Mouse (Mus musculus): ENCODE measurements around the gene Myo6.

Gene Myo6

GRCm38 (mm10) chr9:80258396-80258795 is 93.6 kb downstream of the Myo6 start:
- H3K4me3 ChIP-seq (replicated peaks; ENCODE audit: low read length): no peak overlapping the region
- TF ChIP-seq POU5F1 (IDR thresholded peaks at IDR 0.05; ENCODE audit: borderline replicate concordance, low read length) (no peak), NANOG (IDR thresholded peaks at IDR 0.05; ENCODE audit: borderline replicate concordance, low read length) (no peak), CTCF (conservative IDR thresholded peaks at IDR 0.05; ENCODE audit: low read length) (no peak)
- no peaks in the 10 kb centered on the region for H3K9me3 ChIP-seq (ENCODE audit: low read length)
- H3K27me3 ChIP-seq (ENCODE audit: insufficient read depth, low read length): no peaks in the 10 kb centered on the region
- H3K36me3 ChIP-seq (ENCODE audit: insufficient read depth, low read length): no peaks in the 10 kb centered on the region
- peaks cover 10% of the 10 kb centered on the region; the same call in 1 of the 2 replicates for H3K4me1 ChIP-seq (replicated peaks; ENCODE audit: low read depth, low read length)

GRCm38 (mm10) chr9:80260905-80261304 is 96.1 kb downstream of the Myo6 start:
- Histone ChIP-seq H3K4me3 (replicated peaks; ENCODE audit: low read length) (no peak overlapping the region), H3K9me3 (ENCODE audit: low read length) (no peaks in the 10 kb centered on the region), H3K27me3 (ENCODE audit: insufficient read depth, low read length) (no peaks in the 10 kb centered on the region), H3K4me1 (replicated peaks; ENCODE audit: low read depth, low read length) (peaks cover 10% of the 10 kb centered on the region; the same call in 1 of the 2 replicates), H3K36me3 (ENCODE audit: insufficient read depth, low read length) (no peaks in the 10 kb centered on the region)
- TF ChIP-seq POU5F1 (IDR thresholded peaks at IDR 0.05; ENCODE audit: borderline replicate concordance, low read length) (no peak), CTCF (conservative IDR thresholded peaks at IDR 0.05; ENCODE audit: low read length) (no peak), NANOG (IDR thresholded peaks at IDR 0.05; ENCODE audit: borderline replicate concordance, low read length) (no peak)

GRCm38 (mm10) chr9:80262367-80263026 is 97.7 kb downstream of the Myo6 start:
- peaks cover 10% of the 10 kb centered on the region; the same call in 1 of the 2 replicates for H3K4me1 ChIP-seq (replicated peaks; ENCODE audit: low read depth, low read length)
- no peak overlapping the region for H3K4me3 ChIP-seq (replicated peaks; ENCODE audit: low read length)
- H3K36me3 ChIP-seq (ENCODE audit: insufficient read depth, low read length): no peaks in the 10 kb centered on the region
- H3K27me3 ChIP-seq (ENCODE audit: insufficient read depth, low read length): no peaks in the 10 kb centered on the region
- no peak for TF ChIP-seq NANOG (IDR thresholded peaks at IDR 0.05; ENCODE audit: borderline replicate concordance, low read length)
- no peak for TF ChIP-seq CTCF (conservative IDR thresholded peaks at IDR 0.05; ENCODE audit: low read length)
- no peak for TF ChIP-seq POU5F1 (IDR thresholded peaks at IDR 0.05; ENCODE audit: borderline replicate concordance, low read length)
- H3K9me3 ChIP-seq (ENCODE audit: low read length): no peaks in the 10 kb centered on the region

GRCm38 (mm10) chr9:80266086-80266485 is 101.3 kb downstream of the Myo6 start:
- H3K4me3 ChIP-seq (replicated peaks; ENCODE audit: low read length): no peak overlapping the region
- H3K27me3 ChIP-seq (ENCODE audit: insufficient read depth, low read length): no peaks in the 10 kb centered on the region
- no peaks in the 10 kb centered on the region for H3K9me3 ChIP-seq (ENCODE audit: low read length)
- TF ChIP-seq POU5F1 (IDR thresholded peaks at IDR 0.05; ENCODE audit: borderline replicate concordance, low read length) (no peak), CTCF (conservative IDR thresholded peaks at IDR 0.05; ENCODE audit: low read length) (no peak), NANOG (IDR thresholded peaks at IDR 0.05; ENCODE audit: borderline replicate concordance, low read length) (no peak)
- H3K4me1 ChIP-seq (replicated peaks; ENCODE audit: low read depth, low read length): peaks cover 10% of the 10 kb centered on the region; the same call in 1 of the 2 replicates
- no peaks in the 10 kb centered on the region for H3K36me3 ChIP-seq (ENCODE audit: insufficient read depth, low read length)

GRCm38 (mm10) chr9:80266507-80266906 is 101.7 kb downstream of the Myo6 start:
- H3K4me3 ChIP-seq (replicated peaks; ENCODE audit: low read length): no peak overlapping the region
- TF ChIP-seq POU5F1 (IDR thresholded peaks at IDR 0.05; ENCODE audit: borderline replicate concordance, low read length) (no peak), CTCF (conservative IDR thresholded peaks at IDR 0.05; ENCODE audit: low read length) (no peak)
- H3K27me3 ChIP-seq (ENCODE audit: insufficient read depth, low read length): no peaks in the 10 kb centered on the region
- peaks cover 10% of the 10 kb centered on the region; the same call in 1 of the 2 replicates for H3K4me1 ChIP-seq (replicated peaks; ENCODE audit: low read depth, low read length)
- H3K9me3 ChIP-seq (ENCODE audit: low read length): no peaks in the 10 kb centered on the region
- H3K36me3 ChIP-seq (ENCODE audit: insufficient read depth, low read length): no peaks in the 10 kb centered on the region

GRCm38 (mm10) chr9:80269596-80269995 is 104.8 kb downstream of the Myo6 start:
- TF ChIP-seq CTCF (conservative IDR thresholded peaks at IDR 0.05; ENCODE audit: low read length) (no peak), POU5F1 (IDR thresholded peaks at IDR 0.05; ENCODE audit: borderline replicate concordance, low read length) (no peak), NANOG (IDR thresholded peaks at IDR 0.05; ENCODE audit: borderline replicate concordance, low read length) (no peak)
- H3K36me3 ChIP-seq (ENCODE audit: insufficient read depth, low read length): no peaks in the 10 kb centered on the region
- H3K4me1 ChIP-seq (replicated peaks; ENCODE audit: low read depth, low read length): no peaks in the 10 kb centered on the region
- H3K4me3 ChIP-seq (replicated peaks; ENCODE audit: low read length): no peak overlapping the region
- no peaks in the 10 kb centered on the region for H3K9me3 ChIP-seq (ENCODE audit: low read length)
- no peaks in the 10 kb centered on the region for H3K27me3 ChIP-seq (ENCODE audit: insufficient read depth, low read length)

GRCm38 (mm10) chr9:80272951-80273350 is 108.1 kb downstream of the Myo6 start:
- no peaks in the 10 kb centered on the region for H3K4me1 ChIP-seq (replicated peaks; ENCODE audit: low read depth, low read length)
- H3K9me3 ChIP-seq (ENCODE audit: low read length): no peaks in the 10 kb centered on the region
- no peaks in the 10 kb centered on the region for H3K27me3 ChIP-seq (ENCODE audit: insufficient read depth, low read length)
- H3K36me3 ChIP-seq (ENCODE audit: insufficient read depth, low read length): no peaks in the 10 kb centered on the region
- TF ChIP-seq POU5F1 (IDR thresholded peaks at IDR 0.05; ENCODE audit: borderline replicate concordance, low read length) (no peak), NANOG (IDR thresholded peaks at IDR 0.05; ENCODE audit: borderline replicate concordance, low read length) (no peak), CTCF (conservative IDR thresholded peaks at IDR 0.05; ENCODE audit: low read length) (no peak)
- no peak overlapping the region for H3K4me3 ChIP-seq (replicated peaks; ENCODE audit: low read length)

GRCm38 (mm10) chr9:80275053-80275771 is 110.4 kb downstream of the Myo6 start:
- Histone ChIP-seq H3K4me1 (replicated peaks; ENCODE audit: low read depth, low read length) (no peaks in the 10 kb centered on the region), H3K36me3 (ENCODE audit: insufficient read depth, low read length) (no peaks in the 10 kb centered on the region)
- no peak for TF ChIP-seq CTCF (conservative IDR thresholded peaks at IDR 0.05; ENCODE audit: low read length)
- no peak for TF ChIP-seq POU5F1 (IDR thresholded peaks at IDR 0.05; ENCODE audit: borderline replicate concordance, low read length)
- TF ChIP-seq NANOG (IDR thresholded peaks at IDR 0.05; ENCODE audit: borderline replicate concordance, low read length): no peak

More at GRCm38 (mm10) chr9:80275053-80275771, 110.4 kb downstream of the Myo6 start:
- H3K4me3 ChIP-seq (replicated peaks; ENCODE audit: low read length): no peak overlapping the region
- H3K27me3 ChIP-seq (ENCODE audit: insufficient read depth, low read length): no peaks in the 10 kb centered on the region
- no peaks in the 10 kb centered on the region for H3K9me3 ChIP-seq (ENCODE audit: low read length)
